Mouse (Mus musculus) E14TG2a.4 (cell line): ENCODE results near the gene Foxp1.

ENCODE experiments used
- H3K27me3 ChIP-seq: 2 replicates; pipeline ENCODE4 v1.6.1; 2014; ENCODE audit warnings: low read length, control low read depth; ENCODE audit not compliant: insufficient read depth
- H3K36me3 ChIP-seq: 2 replicates; pipeline ENCODE4 v1.6.1; 2014; ENCODE audit warnings: low read length, control low read depth; ENCODE audit not compliant: insufficient read depth
- H3K4me1 ChIP-seq: replicated peaks from 2 replicates; pipeline ENCODE4 v1.6.1; 2014; ENCODE audit warnings: low read depth, low read length, control low read depth
- H3K4me3 ChIP-seq: replicated peaks from 2 replicates; pipeline ENCODE4 v1.5.1; 2014; ENCODE audit warnings: mild to moderate bottlenecking, low read length
- H3K9me3 ChIP-seq: 2 replicates; pipeline ENCODE4 v1.6.1; 2014; ENCODE audit warnings: low read length, control low read depth
- CTCF ChIP-seq: conservative IDR thresholded peaks from 2 replicates; pipeline ENCODE4 v1.5.1; 2014; ENCODE audit warnings: low read length
- NANOG ChIP-seq: IDR thresholded peaks from 2 replicates; pipeline ENCODE4 v1.6.1; 2014; ENCODE audit warnings: borderline replicate concordance, low read length, mixed read lengths
- POU5F1 ChIP-seq: IDR thresholded peaks from 2 replicates; pipeline ENCODE4 v1.6.1; 2014; ENCODE audit warnings: low read length, borderline replicate concordance

Gene Foxp1

GRCm38 (mm10) chr6:99063982-99064484, 458.5 kb downstream of the Foxp1 start:
- H3K4me1 ChIP-seq, result peaks cover 8% of the 10 kb centered on the region
- H3K4me3 ChIP-seq, result no peak overlapping the region
- no peaks in the 10 kb centered on the region for H3K36me3 ChIP-seq
- no peaks in the 10 kb centered on the region for H3K9me3 ChIP-seq
- TF ChIP-seq POU5F1 (no peak), CTCF (no peak), NANOG (no peak)
- H3K27me3 ChIP-seq, result peaks cover 15% of the 10 kb centered on the region

GRCm38 (mm10) chr6:99062931-99063330, 459.6 kb downstream of the Foxp1 start:
- Histone ChIP-seq H3K36me3 (no peaks in the 10 kb centered on the region), H3K9me3 (no peaks in the 10 kb centered on the region), H3K4me1 (peaks cover 8% of the 10 kb centered on the region), H3K27me3 (peaks cover 15% of the 10 kb centered on the region), H3K4me3 (peak overlapping the region; percentile 66)
- TF ChIP-seq POU5F1, result no peak
- no peak for TF ChIP-seq NANOG

- Histone ChIP-seq H3K4me1 (peaks cover 8% of the 10 kb centered on the region), H3K9me3 (no peaks in the 10 kb centered on the region), H3K27me3 (peaks cover 15% of the 10 kb centered on the region), H3K4me3 (no peak overlapping the region), H3K36me3 (no peaks in the 10 kb centered on the region)
- TF ChIP-seq NANOG, result no peak
- no peak for TF ChIP-seq POU5F1
- no peak for TF ChIP-seq CTCF
Measured at GRCm38 (mm10) chr6:99058688-99059087, 463.8 kb downstream of the Foxp1 start.

GRCm38 (mm10) chr6:99057113-99057553, 465.4 kb downstream of the Foxp1 start:
- no peaks in the 10 kb centered on the region for H3K4me1 ChIP-seq
- no peak overlapping the region for H3K4me3 ChIP-seq
- no peaks in the 10 kb centered on the region for H3K9me3 ChIP-seq
- H3K27me3 ChIP-seq, result no peaks in the 10 kb centered on the region
- H3K36me3 ChIP-seq, result no peaks in the 10 kb centered on the region
- TF ChIP-seq CTCF (no peak), POU5F1 (no peak), NANOG (no peak)

- Histone ChIP-seq H3K4me3 (no peak overlapping the region), H3K9me3 (no peaks in the 10 kb centered on the region), H3K36me3 (no peaks in the 10 kb centered on the region), H3K27me3 (no peaks in the 10 kb centered on the region), H3K4me1 (no peaks in the 10 kb centered on the region)
- TF ChIP-seq NANOG (no peak), POU5F1 (no peak), CTCF (no peak)
Measured at GRCm38 (mm10) chr6:99056379-99056778, 466.1 kb downstream of the Foxp1 start.

GRCm38 (mm10) chr6:99053998-99054397, 468.5 kb downstream of the Foxp1 start:
- Histone ChIP-seq H3K4me1 (no peaks in the 10 kb centered on the region), H3K27me3 (no peaks in the 10 kb centered on the region), H3K9me3 (no peaks in the 10 kb centered on the region), H3K4me3 (no peak overlapping the region), H3K36me3 (no peaks in the 10 kb centered on the region)
- TF ChIP-seq POU5F1, result no peak
- no peak for TF ChIP-seq CTCF
- TF ChIP-seq NANOG, result no peak

- Histone ChIP-seq H3K36me3 (no peaks in the 10 kb centered on the region), H3K4me3 (no peak overlapping the region), H3K9me3 (no peaks in the 10 kb centered on the region), H3K27me3 (no peaks in the 10 kb centered on the region), H3K4me1 (no peaks in the 10 kb centered on the region)
- TF ChIP-seq POU5F1 (no peak), CTCF (no peak), NANOG (no peak)
Measured at GRCm38 (mm10) chr6:99053111-99053510, 469.4 kb downstream of the Foxp1 start.

- H3K9me3 ChIP-seq, result no peaks in the 10 kb centered on the region
- H3K4me1 ChIP-seq, result no peaks in the 10 kb centered on the region
- H3K27me3 ChIP-seq, result no peaks in the 10 kb centered on the region
- no peaks in the 10 kb centered on the region for H3K36me3 ChIP-seq
- TF ChIP-seq CTCF, result no peak
- no peak for TF ChIP-seq POU5F1
- no peak for TF ChIP-seq NANOG
- no peak overlapping the region for H3K4me3 ChIP-seq
Measured at GRCm38 (mm10) chr6:99051724-99052123, 470.8 kb downstream of the Foxp1 start.

GRCm38 (mm10) chr6:99050288-99051006, 472.1 kb downstream of the Foxp1 start:
- Histone ChIP-seq H3K4me3 (no peak overlapping the region), H3K4me1 (no peaks in the 10 kb centered on the region), H3K36me3 (no peaks in the 10 kb centered on the region), H3K27me3 (no peaks in the 10 kb centered on the region), H3K9me3 (no peaks in the 10 kb centered on the region)
- TF ChIP-seq CTCF (no peak), POU5F1 (no peak), NANOG (no peak)
